Mouse (Mus musculus) embryonic fibroblast, embryonic 13.5 days (primary cell): ENCODE measurements around the gene Rapgef4.

ENCODE experiments used
- CTCF ChIP-seq: IDR thresholded peaks from 2 replicates; pipeline ENCODE4 v1.5.1; 2011; ENCODE audit warnings: mild to moderate bottlenecking, control low read depth, low read length, moderate library complexity, borderline replicate concordance; ENCODE audit not compliant: insufficient read depth
- POLR2A ChIP-seq: IDR thresholded peaks from 2 replicates; pipeline ENCODE4 v1.6.1; 2011; ENCODE audit warnings: low read depth, mild to moderate bottlenecking, control low read depth, low read length, moderate library complexity

DNA sequence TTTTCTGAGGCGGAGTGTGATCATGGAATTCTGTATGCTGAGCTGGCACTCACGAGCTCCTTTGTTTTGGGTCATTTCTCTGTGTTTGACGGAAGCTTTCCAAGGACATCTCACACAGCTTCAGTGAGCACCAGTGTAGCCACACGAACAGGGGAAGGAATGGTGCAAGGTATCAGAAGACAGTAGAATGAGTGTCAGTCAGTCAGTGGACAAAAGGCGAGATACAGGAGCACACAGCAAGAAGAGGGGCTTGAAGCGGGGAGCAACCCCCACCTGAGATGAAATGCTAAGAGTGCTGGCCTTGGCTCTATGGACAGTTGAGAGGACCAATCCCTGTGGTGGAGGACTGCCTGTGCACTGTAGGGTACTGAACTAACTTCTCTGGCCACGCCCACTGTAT is 259.7 kb downstream of the Rapgef4 start:
- no peak for TF ChIP-seq CTCF
- TF ChIP-seq POLR2A: no peak
